Mouse (Mus musculus): ENCODE data around the gene Agpat2.

The Agpat2 gene

DNA sequence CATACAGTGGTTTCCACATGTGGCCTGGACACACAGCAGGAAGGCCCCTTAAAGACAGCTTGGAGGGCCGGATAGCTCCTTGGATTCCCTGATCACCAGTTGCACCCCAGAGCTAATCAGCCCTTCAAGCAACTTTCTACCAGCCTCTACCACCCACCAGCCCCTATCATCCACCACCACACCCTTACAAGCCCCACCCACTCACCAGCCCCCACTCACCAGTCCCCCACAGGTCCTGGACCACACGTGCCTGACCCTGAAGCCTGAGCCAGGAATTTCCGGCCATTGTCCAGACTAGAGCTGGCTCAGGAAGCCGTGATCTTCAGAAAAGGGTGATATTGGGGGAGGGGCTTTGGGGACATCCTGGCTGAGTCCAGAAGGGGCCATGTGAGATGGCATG lies 28.4 kb downstream of the Agpat2 start:
- DNase-seq (ENCODE audit: low read depth, low spot score): no peak

DNA sequence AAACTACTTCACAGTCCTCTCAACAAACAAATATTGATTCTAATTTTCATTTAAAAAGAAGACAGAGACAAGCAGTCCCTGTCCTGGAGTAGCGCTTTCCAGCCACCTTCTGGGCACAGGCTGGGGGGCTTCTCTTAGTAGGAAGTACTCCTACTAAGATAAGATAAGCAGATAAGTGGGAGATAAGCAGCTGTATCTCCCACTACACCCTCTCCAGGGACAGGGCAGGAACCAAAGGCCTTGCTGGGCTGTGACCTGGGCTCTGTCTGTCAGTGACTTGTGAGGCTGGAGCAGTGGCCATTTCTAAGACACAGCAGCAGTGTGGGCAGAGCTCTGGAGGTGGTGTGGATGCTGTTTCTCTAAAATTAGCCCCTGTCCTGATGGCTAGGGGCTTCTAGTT lies 28.8 kb downstream of the Agpat2 start:
- no peak for DNase-seq (ENCODE audit: low read depth, low spot score)

GRCm38 (mm10) chr2:26574862-26575261 lies 29.4 kb downstream of the Agpat2 start:
- no peak for DNase-seq (ENCODE audit: low read depth, low spot score)

DNA sequence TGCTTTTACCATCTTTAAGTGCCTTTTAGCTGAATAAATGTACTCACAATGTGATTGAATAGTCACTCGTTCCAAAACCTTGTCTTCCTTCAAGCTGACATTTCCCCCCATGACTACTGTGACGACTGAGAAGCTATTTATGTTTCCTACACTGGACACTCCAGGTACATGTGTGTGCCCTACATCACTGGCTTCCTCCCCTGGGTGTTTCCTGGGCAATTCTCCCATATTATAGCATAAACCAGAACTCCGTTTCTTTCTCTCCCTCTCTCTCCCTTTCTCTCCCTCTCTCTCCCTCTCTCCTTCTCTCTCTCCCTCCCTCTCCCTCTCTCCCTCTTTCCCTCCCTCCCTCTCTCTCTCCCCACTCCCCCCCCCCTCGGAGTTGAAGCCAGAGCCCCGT lies 30.4 kb downstream of the Agpat2 start:
- DNase-seq (ENCODE audit: low read depth, low spot score): no peak

DNA sequence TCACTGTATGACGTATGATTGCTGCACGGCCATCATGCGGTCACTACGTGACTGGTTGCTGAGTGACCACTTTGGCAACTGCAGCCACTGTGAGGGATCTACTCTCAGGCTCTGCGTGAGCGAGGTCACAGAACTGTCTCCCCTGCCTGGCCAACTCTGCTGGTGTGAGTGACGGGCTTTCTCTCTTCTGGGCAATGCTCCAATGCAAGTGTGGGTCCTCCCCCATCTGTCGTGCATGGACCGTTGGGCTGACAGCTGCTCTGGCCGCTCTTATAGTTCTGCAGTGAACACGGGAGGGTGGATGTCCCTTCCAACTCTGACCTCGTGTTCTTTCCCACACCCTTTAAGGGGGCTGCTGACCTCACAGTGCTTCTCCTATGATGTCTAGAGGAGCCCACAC lies 30.8 kb downstream of the Agpat2 start:
- DNase-seq (ENCODE audit: low read depth, low spot score): no peak

GRCm38 (mm10) chr2:26571826-26572225 lies 32.4 kb downstream of the Agpat2 start:
- DNase-seq (ENCODE audit: low read depth, low spot score): no peak

GRCm38 (mm10) chr2:26571400-26571799 lies 32.8 kb downstream of the Agpat2 start:
- no peak for DNase-seq (ENCODE audit: low read depth, low spot score)

GRCm38 (mm10) chr2:26570034-26570433 lies 34.2 kb downstream of the Agpat2 start:
- DNase-seq (ENCODE audit: low read depth, low spot score): no peak

- no peak for DNase-seq (ENCODE audit: low read depth, low spot score)
Measured at GRCm38 (mm10) chr2:26566221-26566620, 38.0 kb downstream of the Agpat2 start.

GRCm38 (mm10) chr2:26561351-26562016 lies 42.7 kb downstream of the Agpat2 start:
- DNase-seq (ENCODE audit: low read depth, low spot score): no peak

DNA sequence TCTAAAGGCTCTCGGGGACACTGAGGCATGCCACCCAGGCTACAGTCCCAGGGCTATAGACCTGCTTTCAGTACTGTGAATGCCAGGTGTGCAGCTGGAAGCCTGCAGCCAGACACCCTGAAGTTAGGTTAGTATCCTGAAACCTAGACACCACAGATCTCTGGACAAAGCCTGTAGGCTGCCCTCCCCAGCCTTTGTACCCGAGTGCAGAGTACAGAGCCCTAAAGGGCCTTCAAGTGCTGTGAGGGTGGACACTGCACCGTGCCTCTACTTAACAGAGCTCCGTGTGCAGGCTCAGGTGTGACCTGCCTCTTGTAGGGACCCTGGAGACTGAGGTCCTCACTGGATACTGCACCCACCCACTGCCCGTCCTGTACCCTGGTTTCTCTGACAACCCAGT lies 43.7 kb downstream of the Agpat2 start:
- no peak for DNase-seq (ENCODE audit: low read depth, low spot score)

GRCm38 (mm10) chr2:26556535-26556993 lies 47.7 kb downstream of the Agpat2 start:
- no peak for DNase-seq (ENCODE audit: low read depth, low spot score)

DNA sequence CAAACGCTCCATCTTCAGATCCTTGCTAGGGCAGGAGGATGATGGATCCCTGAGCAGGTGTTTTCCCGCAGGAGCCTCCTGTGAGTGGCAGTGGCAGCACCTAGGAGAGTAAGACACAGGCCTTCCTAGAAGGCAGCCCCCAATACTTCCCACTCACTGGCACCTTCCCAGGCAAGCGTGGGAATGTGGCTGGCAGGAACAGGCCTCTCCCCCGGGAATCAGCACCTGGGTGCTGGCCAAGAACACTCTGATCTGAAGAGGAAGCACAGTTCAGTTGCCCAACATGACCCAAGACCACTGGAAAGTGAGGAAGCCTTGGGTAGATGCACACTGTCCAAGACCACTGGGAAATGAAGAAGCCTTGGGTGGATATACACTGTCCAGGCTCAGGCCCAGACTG lies 49.1 kb downstream of the Agpat2 start:
- DNase-seq (ENCODE audit: low read depth, low spot score): no peak

- no peak for DNase-seq (ENCODE audit: low read depth, low spot score)
Measured at GRCm38 (mm10) chr2:26553904-26554303, 50.3 kb downstream of the Agpat2 start.

DNA sequence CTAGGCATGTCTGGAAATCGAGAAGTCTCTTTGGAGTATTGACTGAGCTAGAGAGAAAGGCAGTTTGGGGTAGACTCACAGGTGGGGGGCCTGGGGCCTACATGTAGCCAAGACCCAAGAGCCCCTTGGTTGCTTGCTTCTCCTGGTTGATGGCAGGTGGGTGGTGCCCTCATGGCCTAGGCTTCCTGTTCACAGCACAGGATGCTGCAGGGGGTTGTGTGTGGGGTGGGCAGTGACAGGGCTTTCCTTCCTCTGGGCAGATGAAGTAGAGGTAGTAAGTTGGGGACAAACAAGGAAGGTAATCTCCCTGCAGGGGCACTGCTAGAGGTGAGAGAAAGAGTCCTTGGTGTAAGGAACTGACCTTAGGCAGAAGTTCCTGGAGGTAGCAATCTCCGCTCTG lies 52.2 kb downstream of the Agpat2 start:
- no peak for DNase-seq (ENCODE audit: low read depth, low spot score)

- DNase-seq (ENCODE audit: low read depth, low spot score): no peak
Measured at GRCm38 (mm10) chr2:26551446-26551845, 52.8 kb downstream of the Agpat2 start.

DNA sequence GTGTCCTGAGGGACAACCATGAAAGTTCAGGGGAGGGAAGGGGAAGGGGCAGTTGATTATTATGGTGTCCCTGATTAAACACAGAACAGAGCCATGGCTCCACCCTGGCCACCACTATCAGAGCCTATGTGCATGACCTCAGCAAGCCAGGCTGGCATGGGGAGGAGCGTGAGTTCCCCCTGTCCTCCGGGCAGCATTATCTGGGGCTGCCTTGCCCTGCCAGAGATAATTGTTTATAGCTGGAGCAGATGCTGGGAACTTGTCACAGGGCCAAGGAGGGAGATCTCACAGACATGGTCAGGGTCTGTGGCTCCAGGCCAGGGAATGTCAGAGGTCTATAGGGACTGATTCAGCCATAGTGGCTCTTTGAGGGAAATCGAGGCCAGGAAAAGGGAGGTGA lies 53.4 kb downstream of the Agpat2 start:
- DNase-seq (ENCODE audit: low read depth, low spot score): no peak

GRCm38 (mm10) chr2:26550205-26550604 lies 54.0 kb downstream of the Agpat2 start:
- DNase-seq (ENCODE audit: low read depth, low spot score): no peak

DNA sequence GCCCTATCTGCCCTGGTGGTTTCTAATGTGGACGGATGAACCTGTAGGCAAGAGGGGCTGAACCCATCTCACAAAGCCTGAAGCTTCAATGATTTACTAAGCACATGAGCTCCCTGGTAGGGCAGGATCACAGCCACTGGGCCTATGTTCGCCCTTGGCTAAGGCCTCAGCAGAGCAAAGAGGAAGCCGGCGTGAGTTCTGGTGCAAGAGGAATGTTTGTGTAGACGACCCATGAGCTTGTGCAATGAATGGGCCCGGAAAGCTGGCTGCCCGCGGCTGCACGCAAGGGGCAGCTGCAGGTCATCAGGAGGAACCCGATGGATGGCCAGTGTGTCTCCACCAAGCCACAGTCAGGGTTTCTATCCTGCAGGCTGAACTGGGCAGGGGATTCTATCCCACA lies 54.4 kb downstream of the Agpat2 start:
- no peak for DNase-seq (ENCODE audit: low read depth, low spot score)

DNA sequence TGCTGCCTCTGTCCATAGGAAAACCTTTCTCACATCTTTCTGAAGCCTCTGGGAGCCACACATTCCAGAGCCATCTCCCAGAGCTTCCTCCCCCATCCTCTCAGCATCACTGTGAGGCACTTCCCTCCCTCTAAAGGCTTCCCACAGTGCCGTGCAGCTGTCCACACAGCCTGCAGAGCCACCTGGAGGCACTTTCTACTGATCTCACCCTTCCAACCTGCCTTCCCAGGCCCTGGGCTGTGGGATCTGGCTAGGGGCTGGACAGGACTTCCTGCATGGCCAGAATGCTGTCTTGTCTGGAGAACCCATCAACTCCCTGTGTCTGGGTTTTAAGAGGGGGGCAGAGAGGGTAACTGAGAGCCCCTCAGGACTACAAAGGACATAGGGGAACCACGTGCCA lies 56.7 kb downstream of the Agpat2 start:
- no peak for DNase-seq (ENCODE audit: low read depth, low spot score)

- DNase-seq (ENCODE audit: low read depth, low spot score): no peak
Measured at GRCm38 (mm10) chr2:26544265-26544664, 60.0 kb downstream of the Agpat2 start.

DNA sequence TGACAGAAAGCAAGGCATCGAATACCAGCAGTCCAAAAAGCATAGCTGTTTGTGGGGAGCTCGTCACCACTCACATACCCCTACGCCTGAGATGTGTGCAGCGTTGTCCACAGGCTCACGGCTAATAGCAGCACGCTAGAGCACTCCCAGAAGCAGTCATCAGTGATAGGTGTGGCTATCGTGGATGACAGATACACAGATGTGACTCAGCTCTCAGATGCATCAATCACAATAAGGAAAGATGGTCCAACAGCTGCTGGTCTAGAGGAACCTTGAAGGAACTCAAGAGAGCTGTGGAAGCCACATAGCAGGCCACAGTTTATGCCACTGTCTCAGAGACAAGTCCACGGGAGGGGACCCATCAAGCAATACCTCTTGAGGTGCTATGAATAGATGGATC lies 60.4 kb downstream of the Agpat2 start:
- DNase-seq (ENCODE audit: low read depth, low spot score): no peak

GRCm38 (mm10) chr2:26543155-26543554 lies 61.1 kb downstream of the Agpat2 start:
- DNase-seq (ENCODE audit: low read depth, low spot score): no peak
